Comparison of ENCODE assay signal across 9 mouse cellular contexts in genomic region chr2:153807464-153807863, GRCm38 (mm10). TPM values are rescaled to one million over a fixed set of nuclear protein-coding genes. Genes with fewer than 3 reads are reported as not detected.
DNase-seq lines count a peak whose midpoint lies in the region; ATAC-seq and TF ChIP-seq lines count a peak whose summit lies in the region.
"Not testable (repeated sequence)": the region's sequence is repeated elsewhere in the genome, so short reads cannot be mapped to it uniquely, and the experiment has no call there.
"Had no signal": no experiment of that assay in that cellular context is flagged by ENCODE, and none has a peak within 500 bp of the region (broad histone marks: within the 10 kb centered on the region; RNA-seq: fewer than 3 reads in every experiment).

No protein-coding gene starts in this region.

- not testable (repeated sequence) for H3K27me3 ChIP-seq in kidney, postnatal 0 days (ENCODE audit: insufficient read depth, low read length); midbrain, postnatal 0 days (ENCODE audit: insufficient read depth, low read length); stomach, postnatal 0 days (ENCODE audit: control insufficient read depth, insufficient read depth, low read length)

- TF ChIP-seq EP300 in stomach, postnatal 0 days (optimal IDR thresholded peaks at IDR 0.05): not testable (repeated sequence)

- not testable (repeated sequence) for H3K4me1 ChIP-seq in kidney, postnatal 0 days (replicated peaks; ENCODE audit: insufficient read depth, low read length); midbrain, postnatal 0 days (ENCODE audit: insufficient read depth, low read length); stomach, postnatal 0 days (replicated peaks; ENCODE audit: control insufficient read depth, insufficient read depth)

- peak; percentile 61 for DNase-seq in CD4-positive, CD25-positive, alpha-beta regulatory T cell, adult 2 months (ENCODE audit: low read depth, low spot score)
- DNase-seq in adrenal gland, postnatal 36 days: peak; percentile 78 to 80
- DNase-seq in embryo, embryonic 11 days: peak; percentile 57
- peak; percentile 18 to 62 for DNase-seq in heart, adult 18-20 months
- peak; percentile 33 for DNase-seq in kidney, postnatal 0 days (ENCODE audit: low spot score)
- DNase-seq in left cerebral cortex, postnatal 4 days: peak; percentile 67
- DNase-seq in midbrain, postnatal 0 days (ENCODE audit: low spot score): peak; percentile 74
- DNase-seq in stomach, postnatal 0 days (ENCODE audit: low spot score): peak; percentile 81

- not testable (repeated sequence) for H3K9me3 ChIP-seq in kidney, postnatal 0 days (replicated peaks; ENCODE audit: low read length); midbrain, postnatal 0 days (ENCODE audit: low read length); stomach, postnatal 0 days (ENCODE audit: control insufficient read depth, low read length)

- intact Hi-C loops in left cerebral cortex, postnatal 4 days (cut with DNase I): not testable (repeated sequence)

- H3K36me3 ChIP-seq in kidney, postnatal 0 days (ENCODE audit: insufficient read depth, low read length); midbrain, postnatal 0 days (ENCODE audit: insufficient read depth, low read length); stomach, postnatal 0 days (ENCODE audit: control insufficient read depth, insufficient read depth, low read length): not testable (repeated sequence)

- not testable (repeated sequence) for ATAC-seq in kidney, postnatal 0 days (replicated peaks; ENCODE audit: low FRiP score, low read depth); midbrain, postnatal 0 days (ENCODE audit: low FRiP score)
- ATAC-seq in stomach, postnatal 0 days (ENCODE audit: low FRiP score, low TSS enrichment): peak; percentile 63; the same call in 1 of the 2 replicates

- peak; percentile 79 for TF ChIP-seq CTCF in kidney, postnatal 0 days (IDR thresholded peaks at IDR 0.05; ENCODE audit: low read depth)
- peak; percentile 74 for TF ChIP-seq CTCF in midbrain, postnatal 0 days (IDR thresholded peaks at IDR 0.05)
- peak; percentile 80 for TF ChIP-seq CTCF in stomach, postnatal 0 days (IDR thresholded peaks at IDR 0.05; ENCODE audit: low read depth)

- H3K4me2 ChIP-seq in kidney, postnatal 0 days (ENCODE audit: low read length); midbrain, postnatal 0 days (ENCODE audit: low read depth, low read length, poor library complexity, severe bottlenecking); stomach, postnatal 0 days (replicated peaks; ENCODE audit: low read depth): not testable (repeated sequence)

- not testable (repeated sequence) for H3K27ac ChIP-seq in kidney, postnatal 0 days; midbrain, postnatal 0 days (ENCODE audit: low read depth, low read length); stomach, postnatal 0 days (replicated peaks)

- not testable (repeated sequence) for H3K9ac ChIP-seq in kidney, postnatal 0 days (ENCODE audit: low read depth, low read length); midbrain, postnatal 0 days (replicated peaks; ENCODE audit: low read length, poor library complexity, severe bottlenecking); stomach, postnatal 0 days (ENCODE audit: low read length)

- not testable (repeated sequence) for H3K4me3 ChIP-seq in kidney, postnatal 0 days (replicated peaks; ENCODE audit: low read depth, low read length); midbrain, postnatal 0 days (ENCODE audit: low read depth, low read length); stomach, postnatal 0 days (ENCODE audit: low read depth, low read length)

RNA-seq across cellular contexts. Expression of gene Efcab8, which starts 27.7 kb away (rescaled TPM):
- total RNA-seq in adrenal gland, postnatal 36 days (2021): under 1 TPM; 0.13 to 0.26 TPM
- not detected for total RNA-seq in heart, adult 18-20 months (2021)
- polyA plus RNA-seq in kidney, postnatal 0 days (2015; fragmentation: Nextera tagmentation; extraction: Ambion mirVana): not detected in 2 replicates
- under 1 TPM; 0.32 to 0.60 TPM for total RNA-seq in left cerebral cortex, postnatal 4 days (2021)
- total RNA-seq in midbrain, postnatal 0 days (2014; rRNA removed): 0.24 TPM in 1 of 2 replicates, not detected in the other
- not detected in 2 replicates for polyA plus RNA-seq in midbrain, postnatal 0 days (2015; fragmentation: Nextera tagmentation; extraction: Ambion mirVana)
- polyA plus RNA-seq in stomach, postnatal 0 days (2015; fragmentation: Nextera tagmentation; extraction: Ambion mirVana): 0.16 and 0.18 TPM in 2 replicates
- polyA plus RNA-seq: limb, embryonic 15.5 days had no signal
